Comparison of ENCODE assay signal across 21 mouse cellular contexts in genomic region chr3:133202171-133202570, GRCm38 (mm10). TPM values are rescaled to one million over a fixed set of nuclear protein-coding genes. Genes with fewer than 3 reads are reported as not detected.
"Had no signal": no experiment of that assay in that cellular context is flagged by ENCODE, and none has a peak within 500 bp of the region (broad histone marks: within the 10 kb centered on the region; RNA-seq: fewer than 3 reads in every experiment).

No protein-coding gene starts in this region.

- H3K27me3 ChIP-seq: liver, embryonic 15.5 days; lung, embryonic 15.5 days; megakaryocyte, embryonic 14.5 days; midbrain, embryonic 12.5 days; neural tube, embryonic 12.5 days; stomach, embryonic 15.5 days had no signal

- H3K36me3 ChIP-seq: liver, embryonic 15.5 days; lung, embryonic 15.5 days; midbrain, embryonic 12.5 days; neural tube, embryonic 12.5 days; stomach, embryonic 15.5 days had no signal

- ATAC-seq: liver, postnatal 0 days; lung, postnatal 0 days had no signal

- DNase-seq: liver, postnatal 0 days; lung, adult 2 months; lung, postnatal 14 days; lung, postnatal 36 days; midbrain, embryonic 14.5 days; thymus, adult 2 months; thymus, postnatal 25 days; thymus, postnatal 4 days had no signal

- H3K27ac ChIP-seq: liver, embryonic 15.5 days; lung, embryonic 15.5 days; macrophage; midbrain, embryonic 12.5 days; neural tube, embryonic 12.5 days; stomach, embryonic 15.5 days; stomach, postnatal 0 days had no signal

- H3K4me1 ChIP-seq: liver, embryonic 15.5 days; lung, embryonic 15.5 days; megakaryocyte, embryonic 14.5 days; midbrain, embryonic 12.5 days; neural tube, embryonic 12.5 days; stomach, embryonic 15.5 days had no signal

- H3K4me2 ChIP-seq: liver, embryonic 15.5 days; lung, embryonic 15.5 days; midbrain, embryonic 12.5 days; neural tube, embryonic 12.5 days; stomach, embryonic 15.5 days had no signal

- H3K9me3 ChIP-seq: liver, embryonic 15.5 days; lung, embryonic 15.5 days; megakaryocyte, embryonic 14.5 days; midbrain, embryonic 12.5 days; neural tube, embryonic 12.5 days; stomach, embryonic 15.5 days had no signal

- H3K9ac ChIP-seq: liver, embryonic 15.5 days; liver, postnatal 0 days; lung, embryonic 15.5 days; midbrain, embryonic 12.5 days; neural tube, embryonic 12.5 days; stomach, embryonic 15.5 days had no signal

- H3K4me3 ChIP-seq: liver, embryonic 15.5 days; lung, embryonic 15.5 days; megakaryocyte, embryonic 14.5 days; midbrain, embryonic 12.5 days; neural tube, embryonic 12.5 days; stomach, embryonic 15.5 days had no signal

RNA-seq across cellular contexts. Expression of gene Arhgef38, which starts 32.6 kb away (rescaled TPM):
- polyA plus RNA-seq: liver, embryonic 15.5 days; macrophage; neural tube, embryonic 12.5 days; neural tube, embryonic 14.5 days; spleen, adult 2 months; testis, adult 2 months; urinary bladder, adult 2 months had no signal
